Mouse (Mus musculus) forebrain, embryonic 15.5 days (tissue): ENCODE measurements around the gene Crip1. TPM values are rescaled to one million over a fixed set of nuclear protein-coding genes. Genes with fewer than 3 reads are reported as not detected.

Source experiments
- ATAC-seq: fragments of 200-750 bp; cut with Nextera tagmentation; replicated peaks from 2 replicates; pipeline ENCODE4 v1.8.0; 2017; ENCODE audit warnings: mild to moderate bottlenecking, moderate TSS enrichment, moderate library complexity
- H3K27ac ChIP-seq: fragments of 300-500 bp; sonication (generic); replicated peaks from 2 replicates; pipeline ENCODE4 v1.5.1; 2015; ENCODE audit warnings: mild to moderate bottlenecking, inconsistent platforms
- H3K27me3 ChIP-seq: fragments of 300-500 bp; sonication (generic); 2 replicates; pipeline ENCODE4 v1.6.1; 2015; ENCODE audit warnings: inconsistent platforms
- H3K36me3 ChIP-seq: fragments of 300-500 bp; sonication (generic); 2 replicates; pipeline ENCODE4 v1.6.1; 2015; ENCODE audit warnings: mild to moderate bottlenecking, inconsistent platforms
- H3K4me1 ChIP-seq: fragments of 300-500 bp; sonication (generic); 2 replicates; pipeline ENCODE4 v1.6.1; 2015; ENCODE audit warnings: inconsistent platforms
- H3K4me2 ChIP-seq: fragments of 300-500 bp; sonication (generic); replicated peaks from 2 replicates; pipeline ENCODE4 v1.6.1; 2015; ENCODE audit warnings: mild to moderate bottlenecking, inconsistent platforms
- H3K4me3 ChIP-seq: fragments of 300-500 bp; sonication (generic); 2 replicates; pipeline ENCODE4 v1.5.1; 2015; ENCODE audit warnings: mild to moderate bottlenecking, inconsistent platforms
- H3K9ac ChIP-seq: fragments of 300-500 bp; sonication (generic); replicated peaks from 2 replicates; pipeline ENCODE4 v1.6.1; 2015; ENCODE audit warnings: mild to moderate bottlenecking, inconsistent platforms
- H3K9me3 ChIP-seq: fragments of 300-500 bp; sonication (generic); 2 replicates; pipeline ENCODE4 v1.6.1; 2016; ENCODE audit warnings: inconsistent platforms
- WGBS: fragments of 180-500 bp; shearing (Covaris S2); methylation state at CpG from one replicate; pipeline ENCODE4 v1.1.7; 2015; ENCODE audit warnings: mixed read lengths; 5-methylcytosine and 5-hydroxymethylcytosine counted together
- polyA plus RNA-seq: library from polyadenylated mRNA; unstranded; fragments of >200 nt; fragmentation: Nextera tagmentation; extraction: Ambion mirVana; gene quantifications from 2 replicates; pipeline ENCODE4 v1.2.1, GENCODE M21; 2015

Gene Crip1
- polyA plus RNA-seq, 1 experiment from 2014 or later = 31.5 TPM

GRCm38 (mm10) chr12:113151661-113152271, 5.7 kb downstream of the Crip1 start:
- under 1% methylated on average over 36 of the region's 36 CpGs for WGBS
- Histone ChIP-seq H3K4me2 (peak overlapping the region; percentile 78), H3K4me3 (peak overlapping the region; percentile 39), H3K9ac (peak overlapping the region; percentile 34), H3K27ac (no peak overlapping the region), H3K36me3 (no peaks in the 10 kb centered on the region), H3K27me3 (peaks cover 5% of the 10 kb centered on the region; the same call in 1 of the 2 replicates), H3K4me1 (peaks cover 24% of the 10 kb centered on the region), H3K9me3 (no peaks in the 10 kb centered on the region)
- no peak for ATAC-seq

- Histone ChIP-seq H3K9me3 (no peaks in the 10 kb centered on the region), H3K4me3 (peak overlapping the region; percentile 39), H3K36me3 (no peaks in the 10 kb centered on the region), H3K4me1 (peaks cover 29% of the 10 kb centered on the region), H3K27ac (no peak overlapping the region), H3K9ac (0 out of 2 replicates have a peak overlapping the region, but pooled peaks have one; percentile 34), H3K27me3 (peaks cover 5% of the 10 kb centered on the region; the same call in 1 of the 2 replicates), H3K4me2 (peak overlapping the region; percentile 78)
- ATAC-seq = no peak
- WGBS = 25% methylated on average over 19 of the region's 19 CpGs
Observed at GRCm38 (mm10) chr12:113152272-113152661, 6.2 kb downstream of the Crip1 start.

DNA sequence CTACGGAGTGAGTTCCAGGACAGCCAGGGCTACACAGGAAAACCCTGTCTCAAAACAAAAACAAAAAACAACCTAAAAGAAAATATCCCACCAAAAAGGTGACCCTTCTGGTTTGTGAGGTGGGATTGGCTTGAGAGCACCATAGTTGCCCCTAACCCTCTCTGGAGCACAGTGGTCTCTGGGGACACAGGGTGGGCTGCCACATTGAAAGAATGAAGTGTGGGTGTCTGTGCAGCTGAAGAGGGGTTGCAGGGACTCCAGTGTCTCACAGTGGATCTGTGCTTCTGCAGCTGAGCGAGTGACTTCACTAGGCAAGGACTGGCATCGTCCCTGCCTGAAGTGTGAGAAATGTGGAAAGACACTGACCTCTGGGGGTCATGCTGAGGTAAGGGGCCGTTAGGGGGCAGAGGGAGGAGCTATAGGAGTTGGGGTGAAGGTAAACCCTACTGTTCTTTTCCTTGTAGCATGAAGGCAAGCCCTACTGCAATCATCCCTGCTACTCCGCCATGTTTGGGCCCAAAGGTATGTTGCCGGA, 6.9 kb downstream of the Crip1 start:
- peaks cover 31% of the 10 kb centered on the region for H3K4me1 ChIP-seq
- H3K9me3 ChIP-seq = no peaks in the 10 kb centered on the region
- H3K4me2 ChIP-seq = no peak overlapping the region
- WGBS = 83% methylated on average over 6 of the region's 6 CpGs
- H3K4me3 ChIP-seq = no peak overlapping the region
- peaks cover 5% of the 10 kb centered on the region; the same call in 1 of the 2 replicates for H3K27me3 ChIP-seq
- ATAC-seq = no peak
- no peak overlapping the region for H3K27ac ChIP-seq
- H3K9ac ChIP-seq = no peak overlapping the region
- H3K36me3 ChIP-seq = no peaks in the 10 kb centered on the region

GRCm38 (mm10) chr12:113153971-113154370, 7.9 kb downstream of the Crip1 start:
- Histone ChIP-seq H3K36me3 (no peaks in the 10 kb centered on the region), H3K27ac (no peak overlapping the region), H3K4me2 (no peak overlapping the region), H3K4me1 (peaks cover 31% of the 10 kb centered on the region), H3K9me3 (no peaks in the 10 kb centered on the region), H3K4me3 (no peak overlapping the region), H3K27me3 (peaks cover 5% of the 10 kb centered on the region; the same call in 1 of the 2 replicates), H3K9ac (no peak overlapping the region)
- 95% methylated on average over 7 of the region's 7 CpGs for WGBS
- no peak for ATAC-seq

- Histone ChIP-seq H3K4me2 (peak overlapping the region; percentile 61), H3K9ac (no peak overlapping the region), H3K4me1 (peaks cover 31% of the 10 kb centered on the region), H3K9me3 (no peaks in the 10 kb centered on the region), H3K36me3 (no peaks in the 10 kb centered on the region), H3K27me3 (peaks cover 5% of the 10 kb centered on the region; the same call in 1 of the 2 replicates), H3K27ac (no peak overlapping the region), H3K4me3 (peak overlapping the region; percentile 56)
- no peak for ATAC-seq
- 79% methylated on average over 6 of the region's 6 CpGs for WGBS
Observed at GRCm38 (mm10) chr12:113154747-113155075, 8.6 kb downstream of the Crip1 start.

GRCm38 (mm10) chr12:113155076-113155771, 9.1 kb downstream of the Crip1 start:
- peak overlapping the region; percentile 61 for H3K4me2 ChIP-seq
- peaks cover 31% of the 10 kb centered on the region for H3K4me1 ChIP-seq
- peak overlapping the region; percentile 55 for H3K27ac ChIP-seq
- peak overlapping the region; percentile 56 for H3K4me3 ChIP-seq
- ATAC-seq = peak; percentile 8; the same call in 1 of the 2 replicates
- peak overlapping the region; percentile 43 for H3K9ac ChIP-seq
- H3K27me3 ChIP-seq = peaks cover 5% of the 10 kb centered on the region; the same call in 1 of the 2 replicates
- H3K9me3 ChIP-seq = no peaks in the 10 kb centered on the region
- no peaks in the 10 kb centered on the region for H3K36me3 ChIP-seq
- WGBS = 3% methylated on average over 32 of the region's 32 CpGs

DNA sequence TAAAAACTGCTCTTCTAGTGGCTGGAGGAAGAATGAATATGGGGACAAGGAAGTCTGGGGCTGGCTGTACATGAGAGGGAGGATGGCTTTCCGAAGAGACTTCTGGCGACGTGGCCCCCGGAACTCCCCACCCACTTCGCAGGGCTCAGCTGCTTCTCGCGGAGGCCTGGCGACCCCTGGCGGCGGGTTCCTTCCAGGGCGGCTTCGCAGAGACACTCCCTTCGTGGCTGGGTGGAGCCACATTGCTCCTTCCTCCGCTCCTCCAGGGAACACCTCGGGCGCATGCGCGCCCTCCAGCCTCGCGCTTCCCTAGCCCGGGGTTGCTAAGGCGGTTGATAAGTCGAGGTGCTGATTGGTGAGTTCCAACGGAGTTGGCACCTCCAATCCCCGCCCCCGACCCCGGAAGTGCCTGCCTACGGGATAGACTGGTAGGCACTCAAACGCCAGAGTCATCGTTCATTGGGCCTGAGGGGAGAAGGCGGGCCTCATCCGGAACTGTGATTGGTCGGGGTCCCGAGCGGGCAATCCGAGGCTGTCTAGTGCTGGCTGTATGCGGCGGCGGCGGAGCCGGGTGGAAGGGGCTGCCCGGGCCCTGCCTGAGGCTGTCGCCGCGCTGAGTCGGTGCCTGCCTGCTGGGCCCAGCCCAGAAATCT, 9.9 kb downstream of the Crip1 start, which contains the start of gene Tedc1:
TSS of gene Tedc1 (plus strand) at position 535 of the 653 bp plus-strand sequence.
- Histone ChIP-seq H3K9ac (peak within 1 kb of the TSS; percentile 43), H3K4me2 (peak within 1 kb of the TSS; percentile 88), H3K27ac (peak within 1 kb of the TSS; percentile 55), H3K27me3 (no peaks in the 10 kb centered on the region; the same call in 1 of the 2 replicates), H3K4me3 (peak within 1 kb of the TSS; percentile 56), H3K36me3 (no peaks in the 10 kb centered on the region), H3K9me3 (no peaks in the 10 kb centered on the region), H3K4me1 (peaks cover 31% of the 10 kb centered on the region)
- WGBS = under 1% methylated on average over 45 of the region's 46 CpGs
- ATAC-seq = peak; percentile 98

- Histone ChIP-seq H3K27ac (no peak overlapping the region), H3K4me1 (peaks cover 29% of the 10 kb centered on the region), H3K4me3 (peak overlapping the region; percentile 56), H3K9me3 (no peaks in the 10 kb centered on the region), H3K4me2 (peak overlapping the region; percentile 88), H3K9ac (peak overlapping the region; percentile 31), H3K36me3 (no peaks in the 10 kb centered on the region), H3K27me3 (no peaks in the 10 kb centered on the region)
- WGBS = under 1% methylated on average over 23 of the region's 23 CpGs
- ATAC-seq = no peak
Observed at GRCm38 (mm10) chr12:113156540-113156929, 10.4 kb downstream of the Crip1 start.

- 23% methylated on average over 8 of the region's 8 CpGs for WGBS
- Histone ChIP-seq H3K4me2 (peak overlapping the region; percentile 88), H3K9me3 (no peaks in the 10 kb centered on the region)
Observed at GRCm38 (mm10) chr12:113157002-113157401, 10.9 kb downstream of the Crip1 start.

GRCm38 (mm10) chr12:113157521-113157920, 11.4 kb downstream of the Crip1 start:
- H3K4me3 ChIP-seq = no peak overlapping the region
- H3K36me3 ChIP-seq = no peaks in the 10 kb centered on the region
- WGBS = 93% methylated on average over 8 of the region's 8 CpGs
- H3K4me1 ChIP-seq = peaks cover 20% of the 10 kb centered on the region
- H3K4me2 ChIP-seq = peak overlapping the region; percentile 88; the same call in 1 of the 2 replicates
- H3K9me3 ChIP-seq = no peaks in the 10 kb centered on the region
- no peak overlapping the region for H3K27ac ChIP-seq
- no peak overlapping the region for H3K9ac ChIP-seq
- no peak for ATAC-seq
- H3K27me3 ChIP-seq = no peaks in the 10 kb centered on the region

More at GRCm38 (mm10) chr12:113157002-113157401, 10.9 kb downstream of the Crip1 start:
- Histone ChIP-seq H3K4me3 (peak overlapping the region; percentile 56), H3K27me3 (no peaks in the 10 kb centered on the region), H3K27ac (no peak overlapping the region), H3K9ac (no peak overlapping the region; the same call in 1 of the 2 replicates), H3K4me1 (peaks cover 24% of the 10 kb centered on the region), H3K36me3 (no peaks in the 10 kb centered on the region)
- no peak for ATAC-seq

DNA sequence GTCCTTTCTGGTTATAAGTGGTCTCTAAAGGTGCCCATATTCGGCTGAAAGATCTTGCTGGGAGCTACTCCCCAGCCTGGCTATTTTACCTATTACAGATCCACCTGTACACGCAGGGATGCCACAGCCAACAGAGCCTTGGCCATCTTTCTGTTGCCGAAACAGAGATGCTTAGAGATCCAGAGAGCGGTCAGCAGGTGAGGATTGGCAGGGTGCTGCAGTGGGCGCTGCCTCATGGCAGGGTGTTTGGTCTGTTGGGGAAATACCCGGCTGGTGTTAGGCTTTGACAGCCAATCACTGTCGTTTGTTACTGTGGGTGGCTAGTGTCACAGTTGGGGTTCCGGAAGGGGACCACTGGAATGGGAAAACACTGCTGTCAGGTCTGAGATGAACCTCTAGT, 11.9 kb downstream of the Crip1 start:
- Histone ChIP-seq H3K9ac (no peak overlapping the region), H3K4me1 (peaks cover 20% of the 10 kb centered on the region), H3K4me3 (no peak overlapping the region), H3K9me3 (no peaks in the 10 kb centered on the region), H3K27ac (no peak overlapping the region), H3K27me3 (no peaks in the 10 kb centered on the region), H3K36me3 (no peaks in the 10 kb centered on the region), H3K4me2 (no peak overlapping the region)
- ATAC-seq = no peak
- WGBS = 93% methylated on average over 8 of the region's 8 CpGs

GRCm38 (mm10) chr12:113163561-113164006, 17.5 kb downstream of the Crip1 start:
- Histone ChIP-seq H3K36me3 (no peaks in the 10 kb centered on the region), H3K9me3 (no peaks in the 10 kb centered on the region), H3K27me3 (no peaks in the 10 kb centered on the region), H3K9ac (no peak overlapping the region), H3K27ac (peak overlapping the region; percentile 53), H3K4me1 (no peaks in the 10 kb centered on the region), H3K4me2 (no peak overlapping the region), H3K4me3 (no peak overlapping the region)
- ATAC-seq = peak; percentile 40
- WGBS = 63% methylated on average over 11 of the region's 11 CpGs
